In genomic region chr4:53027811-53028210, GRCm38 (mm10) we compare ENCODE assay signal across 28 mouse cellular contexts. TPM values are rescaled to one million over a fixed set of nuclear protein-coding genes. Genes with fewer than 3 reads are reported as not detected.
DNase-seq lines count a peak whose midpoint lies in the region; ATAC-seq and TF ChIP-seq lines count a peak whose summit lies in the region.
"Had no signal": no experiment of that assay in that cellular context is flagged by ENCODE, and none has a peak within 500 bp of the region (broad histone marks: within the 10 kb centered on the region; RNA-seq: fewer than 3 reads in every experiment).

No protein-coding gene starts in this region.

- no peak for TF ChIP-seq CTCF in liver, adult 2 months (IDR thresholded peaks at IDR 0.05; ENCODE audit: low read depth, low read length)
- TF ChIP-seq CTCF in intestine, postnatal 0 days (IDR thresholded peaks at IDR 0.05; ENCODE audit: low read depth), result no peak

- H3K36me3 ChIP-seq in liver, adult 2 months (ENCODE audit: control insufficient read depth, insufficient read depth, low read length), result peaks cover 14% of the 10 kb centered on the region
- peaks cover 10% of the 10 kb centered on the region; the same call in 1 of the 2 replicates for H3K36me3 ChIP-seq in liver, embryonic 12.5 days
- 0 out of 2 replicates have a peak, but pooled peaks cover 4% of the 10 kb centered on the region for H3K36me3 ChIP-seq in intestine, embryonic 15.5 days
- H3K36me3 ChIP-seq in intestine, embryonic 16.5 days (ENCODE audit: control insufficient read depth, insufficient read depth, low read length), result peaks cover 5% of the 10 kb centered on the region; the same call in 1 of the 2 replicates
- H3K36me3 ChIP-seq in intestine, postnatal 0 days (ENCODE audit: control insufficient read depth, insufficient read depth), result peaks cover 5% of the 10 kb centered on the region; the same call in 1 of the 2 replicates

- no peaks in the 10 kb centered on the region for H3K27me3 ChIP-seq in liver, adult 2 months (ENCODE audit: control insufficient read depth, insufficient read depth, low read length)
- no peaks in the 10 kb centered on the region for H3K27me3 ChIP-seq in liver, embryonic 12.5 days (replicated peaks)
- no peaks in the 10 kb centered on the region for H3K27me3 ChIP-seq in intestine, embryonic 15.5 days (replicated peaks)
- H3K27me3 ChIP-seq in intestine, embryonic 16.5 days (replicated peaks; ENCODE audit: control insufficient read depth, insufficient read depth, low read length), result no peaks in the 10 kb centered on the region
- no peaks in the 10 kb centered on the region for H3K27me3 ChIP-seq in intestine, postnatal 0 days (replicated peaks; ENCODE audit: control insufficient read depth, insufficient read depth, low read length)
- H3K27me3 ChIP-seq: CH12.LX, Patski had no signal

- no peak overlapping the region for H3K4me2 ChIP-seq in liver, embryonic 12.5 days
- no peak overlapping the region for H3K4me2 ChIP-seq in intestine, embryonic 15.5 days (replicated peaks)
- H3K4me2 ChIP-seq in intestine, embryonic 16.5 days (ENCODE audit: low read depth, low read length), result no peak overlapping the region
- H3K4me2 ChIP-seq in intestine, postnatal 0 days (replicated peaks; ENCODE audit: low read depth), result no peak overlapping the region

- ATAC-seq in liver, embryonic 12.5 days, result no peak
- peak; percentile 74 for ATAC-seq in intestine, embryonic 15.5 days
- peak; percentile 68 for ATAC-seq in intestine, embryonic 16.5 days
- ATAC-seq in intestine, postnatal 0 days, result peak; percentile 67
- ATAC-seq: activated CD4-positive, CD25-positive, alpha-beta regulatory T cell, adult 4 months; CD4-positive, CD25-positive, alpha-beta regulatory T cell, adult 4 months; Patski had no signal

- H3K9ac ChIP-seq in liver, adult 2 months (ENCODE audit: low read depth, low read length), result no peak overlapping the region
- no peak overlapping the region for H3K9ac ChIP-seq in liver, embryonic 12.5 days
- no peak overlapping the region for H3K9ac ChIP-seq in intestine, embryonic 15.5 days
- no peak overlapping the region for H3K9ac ChIP-seq in intestine, embryonic 16.5 days (ENCODE audit: low read depth, low read length)
- no peak overlapping the region for H3K9ac ChIP-seq in intestine, postnatal 0 days (ENCODE audit: low read depth, low read length)

- no peaks in the 10 kb centered on the region for H3K9me3 ChIP-seq in liver, embryonic 12.5 days (replicated peaks)
- no peaks in the 10 kb centered on the region for H3K9me3 ChIP-seq in intestine, embryonic 15.5 days
- H3K9me3 ChIP-seq in intestine, embryonic 16.5 days (ENCODE audit: control insufficient read depth, low read length), result no peaks in the 10 kb centered on the region
- no peaks in the 10 kb centered on the region for H3K9me3 ChIP-seq in intestine, postnatal 0 days (ENCODE audit: control insufficient read depth)
- H3K9me3 ChIP-seq: G1E had no signal

- no peak overlapping the region for H3K4me3 ChIP-seq in liver, adult 2 months (ENCODE audit: insufficient read depth, low read depth, low read length)
- H3K4me3 ChIP-seq in liver, embryonic 12.5 days, result no peak overlapping the region
- H3K4me3 ChIP-seq in intestine, embryonic 15.5 days (replicated peaks), result no peak overlapping the region
- no peak overlapping the region for H3K4me3 ChIP-seq in intestine, embryonic 16.5 days (ENCODE audit: low read length)
- H3K4me3 ChIP-seq in intestine, postnatal 0 days (ENCODE audit: low read depth, low read length), result no peak overlapping the region

- 55% methylated on average over 3 of the region's 3 CpGs for WGBS in liver, adult 2 months
- WGBS in liver, embryonic 12.5 days (ENCODE audit: insufficient replicate concordance), result 55% methylated on average over 3 of the region's 3 CpGs
- WGBS in intestine, embryonic 15.5 days, result 67% methylated on average over 3 of the region's 3 CpGs
- 68% methylated on average over 3 of the region's 3 CpGs for WGBS in intestine, embryonic 16.5 days
- 55% methylated on average over 3 of the region's 3 CpGs for WGBS in intestine, postnatal 0 days

- peak; percentile 48 for DNase-seq in liver, adult 2 months (ENCODE audit: extremely low read depth, low read depth, low spot score)
- DNase-seq in thymus, postnatal 14 days, result no peak
- no peak for DNase-seq in kidney, adult 9 months
- DNase-seq in left cerebral cortex, adult 8-10 months (ENCODE audit: low spot score in 2 of 2), result no peak
- DNase-seq: adrenal gland, adult 2 months; adrenal gland, adult 8-10 months; adrenal gland, postnatal 10 days; adrenal gland, postnatal 14 days; adrenal gland, postnatal 25 days; adrenal gland, postnatal 36 days; B cell, adult 2 months; cerebellum, adult 11 months; cerebellum, adult 11-12 months had no signal

- no peak for TF ChIP-seq POLR2A in liver, adult 2 months (IDR thresholded peaks at IDR 0.05; ENCODE audit: extremely low read depth, insufficient read depth, low read length)

- no peak overlapping the region for H3K27ac ChIP-seq in liver, adult 2 months (replicated peaks; ENCODE audit: insufficient read depth, low read depth, low read length)
- H3K27ac ChIP-seq in liver, embryonic 12.5 days, result no peak overlapping the region
- no peak overlapping the region for H3K27ac ChIP-seq in intestine, embryonic 15.5 days
- H3K27ac ChIP-seq in intestine, embryonic 16.5 days (ENCODE audit: low read length), result no peak overlapping the region
- H3K27ac ChIP-seq in intestine, postnatal 0 days (ENCODE audit: low read depth, low read length), result peak overlapping the region; percentile 42; the same call in 1 of the 2 replicates

- H3K4me1 ChIP-seq in liver, adult 2 months (ENCODE audit: control insufficient read depth, insufficient read depth, low read length), result peaks cover 9% of the 10 kb centered on the region
- no peaks in the 10 kb centered on the region for H3K4me1 ChIP-seq in liver, embryonic 12.5 days
- no peaks in the 10 kb centered on the region for H3K4me1 ChIP-seq in intestine, embryonic 15.5 days (replicated peaks)
- no peaks in the 10 kb centered on the region for H3K4me1 ChIP-seq in intestine, embryonic 16.5 days (ENCODE audit: control insufficient read depth, insufficient read depth, low read length)
- no peaks in the 10 kb centered on the region for H3K4me1 ChIP-seq in intestine, postnatal 0 days (replicated peaks; ENCODE audit: control insufficient read depth, insufficient read depth, low read length)

- no peaks in the 10 kb centered on the region for H3K79me2 ChIP-seq in liver, adult 2 months (ENCODE audit: control insufficient read depth, insufficient read depth, low read length)

RNA-seq across cellular contexts. Expression of gene Nipsnap3b, which starts 16.1 kb away (rescaled TPM):
- total RNA-seq in liver, adult 2 months (2014; rRNA removed), result 91.3 and 95.4 TPM in 2 replicates
- 87.1 and 89.7 TPM in 2 replicates for polyA plus RNA-seq in liver, adult 2 months (2012; rRNA removed)
- polyA plus RNA-seq in liver, embryonic 12.5 days (2016; fragmentation: Nextera tagmentation; extraction: Ambion mirVana), result 46.0 and 46.2 TPM in 2 replicates
- 132 and 137 TPM in 2 replicates for polyA plus RNA-seq in intestine, embryonic 15.5 days (2015; fragmentation: Nextera tagmentation; extraction: Ambion mirVana)
- polyA plus RNA-seq in intestine, embryonic 16.5 days (2015; fragmentation: Nextera tagmentation; extraction: Ambion mirVana), result 146 and 162 TPM in 2 replicates
- polyA plus RNA-seq in intestine, postnatal 0 days (2015; fragmentation: Nextera tagmentation; extraction: Ambion mirVana), result 192 and 196 TPM in 2 replicates
- 10 to 100 TPM; 11.8 to 17.5 (median 13.2) TPM for total RNA-seq in left cerebral cortex, adult 8-10 months (2022)

RNA-seq across cellular contexts. Expression of gene Nipsnap3a, which starts 38.7 kb away (rescaled TPM):
- not detected in 2 replicates for total RNA-seq in liver, adult 2 months (2014; rRNA removed)
- polyA plus RNA-seq in liver, adult 2 months (2012; rRNA removed), result not detected in 2 replicates
- not detected in 2 replicates for polyA plus RNA-seq in liver, embryonic 12.5 days (2016; fragmentation: Nextera tagmentation; extraction: Ambion mirVana)
- polyA plus RNA-seq in intestine, embryonic 15.5 days (2015; fragmentation: Nextera tagmentation; extraction: Ambion mirVana), result not detected in 2 replicates
- polyA plus RNA-seq in intestine, embryonic 16.5 days (2015; fragmentation: Nextera tagmentation; extraction: Ambion mirVana), result not detected in 2 replicates
- polyA plus RNA-seq in intestine, postnatal 0 days (2015; fragmentation: Nextera tagmentation; extraction: Ambion mirVana), result not detected in 2 replicates
- not detected for total RNA-seq in left cerebral cortex, adult 8-10 months (2022)
- total RNA-seq: adrenal gland, adult 18-20 months; adrenal gland, adult 2 months; adrenal gland, adult 8-10 months; adrenal gland, postnatal 10 days; adrenal gland, postnatal 14 days; adrenal gland, postnatal 25 days; adrenal gland, postnatal 36 days; adrenal gland, postnatal 4 days; CH12.LX; ES-E14; G1E; MEL had no signal
- polyA plus RNA-seq: activated CD4-positive, CD25-positive, alpha-beta regulatory T cell, adult 4 months; adrenal gland, adult 2 months; brain, embryonic 14.5 days; C2C12; G1E; Patski had no signal
